Mouse (Mus musculus) erythroblast, adult 5-6 weeks (primary cell): ENCODE measurements around the gene Klf15. TPM values are rescaled to one million over a fixed set of nuclear protein-coding genes. Genes with fewer than 3 reads are reported as not detected.

Experiments
- ATAC-seq: replicated peaks from 2 replicates; pipeline ENCODE4 v1.8.0; 2016; ENCODE audit warnings: moderate number of reproducible peaks, mild to moderate bottlenecking, moderate TSS enrichment, inconsistent platforms; ENCODE audit not compliant: poor library complexity, low FRiP score, severe bottlenecking
- total RNA-seq, 2 experiments: library from RNA; stranded (forward) in 1 of 2; stranded (reverse) in 1 of 2; fragments of 150-400 nt in 1 of 2; fragments of 200-764, 138-1000 nt in 1 of 2; gene quantifications; 2 replicates each; pipeline versions ENCODE4 v1.2.3 to v1.2.4; 2015 to 2017; ENCODE audit warnings: low replicate concordance in 2 of 2

Klf15 gene
- total RNA-seq, 2 experiments from 2014 or later = 0.43 TPM; not detected in 1

- ATAC-seq = no peak
Measured at GRCm38 (mm10) chr6:90463228-90463862, 969 bp downstream of the Klf15 start.

- no peak for ATAC-seq
Measured at GRCm38 (mm10) chr6:90463890-90464421, 1.6 kb downstream of the Klf15 start.

- ATAC-seq = no peak
Measured at GRCm38 (mm10) chr6:90465028-90465640, 2.8 kb downstream of the Klf15 start.

- no peak for ATAC-seq
Measured at GRCm38 (mm10) chr6:90466079-90466478, 3.7 kb downstream of the Klf15 start.

DNA sequence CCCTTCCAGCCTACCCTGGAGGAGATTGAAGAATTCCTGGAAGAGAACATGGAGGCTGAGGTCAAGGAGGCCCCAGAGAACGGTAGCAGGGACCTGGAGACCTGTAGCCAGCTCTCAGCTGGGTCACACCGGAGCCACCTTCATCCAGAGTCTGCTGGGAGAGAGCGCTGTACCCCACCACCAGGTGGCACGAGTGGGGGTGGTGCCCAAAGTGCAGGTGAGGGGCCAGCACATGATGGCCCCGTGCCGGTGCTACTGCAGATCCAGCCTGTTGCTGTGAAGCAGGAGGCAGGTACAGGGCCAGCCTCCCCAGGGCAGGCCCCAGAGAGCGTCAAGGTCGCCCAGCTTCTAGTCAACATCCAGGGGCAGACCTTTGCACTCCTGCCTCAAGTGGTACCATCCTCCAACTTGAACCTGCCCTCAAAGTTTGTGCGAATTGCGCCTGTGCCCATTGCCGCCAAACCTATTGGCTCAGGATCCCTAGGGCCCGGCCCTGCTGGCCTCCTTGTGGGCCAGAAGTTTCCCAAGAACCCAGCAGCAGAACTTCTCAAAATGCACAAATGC is 4.6 kb downstream of the Klf15 start:
- no peak for ATAC-seq

- ATAC-seq = no peak
Measured at GRCm38 (mm10) chr6:90468216-90468615, 5.8 kb downstream of the Klf15 start.

GRCm38 (mm10) chr6:90469041-90469440 is 6.7 kb downstream of the Klf15 start:
- ATAC-seq = no peak

DNA sequence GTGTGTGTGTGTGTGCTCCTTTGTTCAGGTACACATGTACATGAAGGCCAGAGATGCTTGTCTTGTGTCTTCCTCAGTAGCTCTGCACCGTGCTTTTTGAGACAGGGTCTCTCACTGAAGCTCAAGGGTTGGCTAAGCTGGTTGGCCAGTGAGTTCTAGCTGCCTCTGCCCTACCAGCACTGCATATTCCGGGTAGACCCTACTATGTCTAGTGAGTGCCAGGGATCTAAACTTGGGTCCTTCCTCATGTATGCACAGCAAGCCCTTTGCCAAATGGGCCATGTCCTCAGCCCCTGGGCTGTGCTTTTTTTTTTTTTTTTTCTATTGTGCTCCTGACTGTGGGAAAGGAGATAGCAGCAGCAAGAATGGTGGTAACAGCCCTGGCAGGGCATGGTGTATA is 7.9 kb downstream of the Klf15 start:
- no peak for ATAC-seq

DNA sequence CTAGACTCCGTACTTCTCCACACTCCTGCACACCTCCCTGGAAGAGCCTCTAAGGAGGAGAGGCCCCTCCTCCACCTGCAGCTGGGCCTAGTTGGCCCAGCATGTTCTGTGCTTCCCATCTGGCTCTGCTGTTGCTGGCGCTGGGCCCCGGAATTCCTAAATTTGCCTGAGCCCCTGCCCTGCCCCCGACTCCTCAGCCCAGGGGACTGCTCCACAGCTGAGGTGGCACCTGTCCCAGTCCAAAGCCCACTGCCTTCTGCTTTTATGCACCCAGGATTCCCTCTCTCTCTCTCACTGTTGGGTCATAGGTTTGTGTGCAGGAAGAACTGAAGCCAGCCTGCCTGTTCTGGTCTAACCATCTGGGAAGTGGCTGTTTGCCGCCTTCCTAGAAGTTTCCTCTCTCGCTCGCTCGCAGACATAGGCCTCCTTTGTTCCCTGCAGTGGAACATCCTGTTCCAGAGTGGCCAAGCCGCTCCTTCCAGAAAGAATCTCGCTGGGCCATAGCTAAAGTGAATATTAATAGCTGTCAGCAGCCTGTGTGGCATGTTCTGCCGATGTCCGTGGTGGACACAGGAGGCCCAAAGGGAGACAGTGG is 8.7 kb downstream of the Klf15 start:
- no peak for ATAC-seq

DNA sequence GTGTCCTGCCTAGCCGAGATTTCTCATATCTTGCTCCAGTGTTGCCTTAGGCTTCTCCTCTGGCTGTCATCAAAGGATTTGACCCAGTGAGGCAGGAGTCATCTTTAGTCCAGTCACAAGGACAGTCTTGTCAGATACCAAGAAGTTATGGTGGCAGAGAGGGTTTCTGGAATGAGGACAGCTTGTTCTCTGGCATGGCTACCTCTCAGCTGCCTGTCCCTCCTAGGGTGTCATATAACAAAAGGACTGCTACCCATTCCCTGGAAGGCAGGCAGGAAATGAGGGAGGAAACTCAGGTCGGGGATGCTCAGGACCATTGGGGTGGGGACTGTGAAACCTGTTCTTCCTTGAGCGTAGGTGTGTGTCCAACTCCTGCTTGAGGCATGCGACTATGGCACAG is 9.7 kb downstream of the Klf15 start:
- ATAC-seq = no peak

DNA sequence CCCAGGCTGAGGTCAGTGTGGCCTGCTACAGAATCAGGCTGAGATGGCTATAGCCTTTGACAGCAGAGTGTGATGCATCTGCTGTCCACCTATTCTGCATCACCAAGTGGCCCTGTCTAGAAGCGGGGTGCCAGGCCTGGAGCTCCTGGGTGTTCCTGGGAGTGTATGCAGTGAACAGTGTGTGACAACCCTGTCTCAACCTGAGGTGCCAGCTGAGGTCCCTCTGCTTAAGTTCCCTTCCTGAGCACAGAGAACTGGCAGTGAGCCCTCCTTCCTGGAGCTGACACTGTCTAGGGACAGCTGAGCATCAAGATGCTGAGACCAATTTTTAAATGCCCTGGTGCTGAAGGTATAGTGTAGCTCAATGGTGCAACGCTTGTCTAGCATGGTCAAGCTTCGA is 10.3 kb downstream of the Klf15 start:
- no peak for ATAC-seq

DNA sequence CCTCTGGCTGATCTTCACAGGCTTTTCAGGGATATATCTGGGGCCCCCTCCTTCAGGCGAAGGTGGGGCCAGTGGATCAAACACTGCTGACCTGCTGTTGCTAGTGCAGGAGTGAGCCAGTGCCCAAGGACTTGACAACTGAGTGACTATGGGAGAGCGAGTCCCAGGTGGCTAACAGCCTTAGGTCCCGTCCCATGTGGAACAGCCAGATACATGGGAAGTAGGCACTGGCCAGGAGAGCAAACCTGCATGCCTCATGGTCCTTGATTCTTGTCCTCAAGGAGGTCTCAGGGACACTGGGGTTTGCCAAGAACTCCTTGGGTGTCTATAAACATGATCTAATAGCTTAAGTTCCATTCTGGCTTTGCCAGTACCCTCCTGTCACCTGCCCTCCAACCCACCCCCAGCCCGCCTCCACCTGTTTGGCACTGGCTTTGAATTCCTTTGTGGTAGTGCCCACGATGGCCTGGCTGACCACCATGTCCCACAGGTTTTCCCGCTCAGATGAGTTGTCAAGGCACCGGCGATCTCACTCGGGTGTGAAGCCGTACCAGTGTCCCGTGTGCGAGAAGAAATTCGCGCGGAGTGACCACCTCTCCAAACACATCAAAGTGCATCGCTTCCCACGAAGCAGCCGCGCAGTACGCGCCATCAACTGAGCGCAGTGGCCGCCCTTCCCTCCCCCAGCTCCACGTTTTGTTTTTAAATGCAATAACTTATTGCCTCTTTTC is 11.4 kb downstream of the Klf15 start:
- no peak for ATAC-seq

- ATAC-seq = no peak
Measured at GRCm38 (mm10) chr6:90474361-90474750, 12.0 kb downstream of the Klf15 start.

- no peak for ATAC-seq
Measured at GRCm38 (mm10) chr6:90475176-90475853, 12.9 kb downstream of the Klf15 start.

- no peak for ATAC-seq
Measured at GRCm38 (mm10) chr6:90475854-90476212, 13.5 kb downstream of the Klf15 start.

DNA sequence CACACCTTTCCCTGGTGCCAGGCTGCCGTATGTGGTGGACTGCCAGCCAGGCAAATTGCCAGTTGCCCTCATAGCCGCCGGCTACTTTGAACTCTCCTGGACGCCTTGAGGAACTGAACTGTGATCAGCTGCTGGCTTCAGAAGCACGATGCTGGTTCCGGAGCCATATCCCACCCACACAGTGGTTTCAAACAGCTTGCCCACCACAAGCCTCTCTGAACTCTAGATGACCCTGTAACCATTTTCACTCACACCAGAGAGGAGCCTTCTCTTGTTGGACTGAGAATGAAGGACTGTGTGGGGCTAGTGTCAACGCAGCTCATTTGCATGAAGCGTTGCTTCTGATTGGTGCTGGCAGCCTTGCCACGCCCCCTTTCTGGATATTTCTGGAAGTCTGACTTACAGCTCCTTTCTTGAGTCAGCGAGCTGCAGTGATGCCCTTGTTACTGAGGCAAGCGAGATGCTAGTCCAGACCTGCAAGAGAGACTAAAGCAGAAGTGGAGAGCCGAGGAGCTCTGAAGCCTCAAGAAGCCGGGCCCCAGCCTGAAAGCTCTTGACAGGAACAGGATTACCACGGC is 14.7 kb downstream of the Klf15 start:
- no peak for ATAC-seq

DNA sequence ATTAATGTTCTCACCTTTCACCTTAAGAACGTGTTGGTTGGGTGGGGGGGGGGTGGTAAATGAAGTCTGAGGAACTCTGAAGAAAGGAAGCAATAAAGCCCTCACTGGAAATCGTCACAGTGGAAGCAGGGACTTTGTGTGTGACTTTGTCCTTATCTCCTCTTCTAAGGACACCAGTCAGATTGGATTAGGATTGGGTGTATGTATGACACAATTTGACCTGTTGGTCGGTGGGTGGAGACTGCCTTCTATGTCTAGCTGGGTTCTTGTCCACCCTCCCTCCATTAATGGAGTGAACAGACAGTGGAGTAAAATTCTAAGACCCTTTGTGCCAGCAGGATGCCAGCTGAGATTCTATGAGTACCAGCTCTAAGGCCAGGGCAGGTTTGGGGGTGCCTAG is 21.9 kb downstream of the Klf15 start:
- no peak for ATAC-seq

DNA sequence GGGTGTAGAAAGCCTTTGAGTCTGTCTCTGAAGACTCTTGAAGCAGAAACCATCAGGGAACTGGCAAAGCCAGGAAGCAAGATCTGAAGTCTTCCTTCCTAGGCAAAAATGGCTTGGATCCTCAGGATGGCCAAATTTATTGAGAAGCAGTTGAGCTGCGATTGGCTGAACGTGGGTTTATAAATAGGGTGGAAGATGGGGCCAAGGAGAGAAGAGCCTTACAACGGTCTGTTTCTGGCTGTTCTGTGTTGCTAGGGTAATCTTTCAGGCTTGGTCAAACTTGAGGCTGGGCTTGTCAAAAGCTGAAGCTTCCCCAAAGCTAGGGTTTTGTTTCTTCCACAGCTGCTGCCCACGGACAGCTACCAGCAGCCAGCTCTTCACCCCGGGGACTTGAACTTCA is 22.5 kb downstream of the Klf15 start:
- ATAC-seq = no peak

DNA sequence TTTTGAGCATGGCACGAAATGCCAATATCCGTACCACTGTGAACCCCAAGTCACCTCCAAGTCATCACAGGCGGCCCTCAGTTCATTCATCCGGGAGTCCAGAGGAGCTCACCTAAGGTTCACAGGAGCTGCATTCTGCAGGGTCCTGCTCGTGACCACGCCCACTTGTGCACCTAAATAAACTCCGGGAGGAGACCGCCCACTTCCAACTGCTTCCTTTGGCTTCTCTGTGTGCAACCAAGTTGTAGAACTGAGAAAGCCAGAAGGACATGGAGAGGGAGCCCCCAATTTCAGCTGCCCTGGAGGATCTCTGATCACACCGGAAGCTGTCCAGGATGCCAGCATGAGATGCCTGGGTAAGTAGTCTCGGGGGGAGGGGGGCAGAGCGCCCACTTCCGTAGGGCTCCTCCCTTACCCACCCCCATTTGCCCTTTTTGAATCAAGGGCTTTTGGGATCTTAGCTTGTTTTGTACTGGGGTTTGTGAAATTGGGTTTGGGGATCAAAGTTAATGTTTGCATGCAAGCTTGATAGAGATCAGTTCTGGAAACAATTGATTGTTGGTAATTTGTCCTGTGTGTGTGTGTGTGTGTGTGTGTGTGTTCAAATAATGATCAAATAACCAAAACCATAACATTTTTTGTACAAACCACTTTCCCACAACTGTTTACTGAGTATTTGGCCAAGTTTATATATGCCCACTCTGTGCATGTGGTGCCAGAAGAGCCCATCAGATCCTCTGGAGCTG is 24.0 kb downstream of the Klf15 start, which contains the start of gene Aldh1l1:
TSS of gene Aldh1l1 (plus strand) at position 252 of the 746 bp plus-strand sequence.
- no peak for ATAC-seq
